Mouse (Mus musculus): ENCODE measurements around the gene Aldh16a1.

- TF ChIP-seq CTCF (IDR thresholded peaks at IDR 0.05; ENCODE audit: low read depth) = peak; percentile 75
- TF ChIP-seq EP300 (IDR thresholded peaks at IDR 0.05; ENCODE audit: low read depth) = no peak
These were observed 7.5 kb upstream of the Aldh16a1 start for GRCm38 (mm10) chr7:45161612-45162473.

Measured in heart, postnatal 0 days (tissue).